Mouse (Mus musculus) liver, adult 2 months (tissue): ENCODE data around the gene Ak3. TPM values are rescaled to one million over a fixed set of nuclear protein-coding genes. Genes with fewer than 3 reads are reported as not detected.

Experiments
- DNase-seq: peaks from one replicate; pipeline ENCODE4 v3.0.0-alpha.2; 2011; ENCODE audit warnings: low read depth, low spot score; ENCODE audit errors: extremely low read depth
- H3K27ac ChIP-seq: fragments of 200-500 bp; replicated peaks from 2 replicates; pipeline ENCODE4 v1.5.1; 2012; ENCODE audit warnings: low read depth, mild to moderate bottlenecking, control low read depth, inconsistent platforms, low read length; ENCODE audit not compliant: insufficient read depth
- H3K27me3 ChIP-seq: fragments of 200-500 bp; 2 replicates; pipeline ENCODE4 v1.6.1; 2012; ENCODE audit warnings: mild to moderate bottlenecking, moderate library complexity, low read length, inconsistent platforms; ENCODE audit not compliant: control insufficient read depth, insufficient read depth
- H3K36me3 ChIP-seq: fragments of 200-500 bp; 2 replicates; pipeline ENCODE4 v1.6.1; 2012; ENCODE audit warnings: low read length, inconsistent platforms; ENCODE audit not compliant: control insufficient read depth, insufficient read depth
- H3K4me1 ChIP-seq: fragments of 200-500 bp; 2 replicates; pipeline ENCODE4 v1.6.1; 2011; ENCODE audit warnings: low read length; ENCODE audit not compliant: control insufficient read depth, insufficient read depth
- H3K4me3 ChIP-seq: fragments of 200-500 bp; 2 replicates; pipeline ENCODE4 v1.5.1; 2011; ENCODE audit warnings: low read depth, mild to moderate bottlenecking, control low read depth, low read length, moderate library complexity; ENCODE audit not compliant: insufficient read depth
- H3K79me2 ChIP-seq: fragments of 200-500 bp; 2 replicates; pipeline ENCODE4 v1.6.1; 2012; ENCODE audit warnings: inconsistent platforms, mild to moderate bottlenecking, low read length, moderate library complexity; ENCODE audit not compliant: control insufficient read depth, insufficient read depth
- H3K9ac ChIP-seq: fragments of 200-500 bp; 2 replicates; pipeline ENCODE4 v1.6.1; 2012; ENCODE audit warnings: low read depth, mild to moderate bottlenecking, control low read depth, inconsistent platforms, low read length
- CTCF ChIP-seq: fragments of 200-500 bp; IDR thresholded peaks from 2 replicates; pipeline ENCODE4 v1.5.1; 2011; ENCODE audit warnings: low read depth, low read length, control low read depth
- POLR2A ChIP-seq: fragments of 200-500 bp; IDR thresholded peaks from 2 replicates; pipeline ENCODE4 v1.6.1; 2011; ENCODE audit warnings: low read length, control low read depth; ENCODE audit not compliant: insufficient read depth; ENCODE audit errors: extremely low read depth
- WGBS: fragments of 180-500 bp; shearing (Covaris S2); methylation state at CpG from one replicate; pipeline ENCODE4 v1.1.7; 2018; 5-methylcytosine and 5-hydroxymethylcytosine counted together
- polyA plus RNA-seq: library from polyadenylated mRNA; depleted of rRNA; stranded (reverse); fragments of >200 nt; gene quantifications from 2 replicates; pipeline ENCODE4 v1.2.3, GENCODE M21; 2012
- total RNA-seq: library from RNA; depleted of rRNA; stranded (reverse); fragments of >200 nt; gene quantifications from 2 replicates; pipeline ENCODE4 v1.2.3, GENCODE M21; 2014

Ak3 gene
- total and polyA plus RNA-seq, 2 experiments: 183 to 241 TPM

GRCm38 (mm10) chr19:29040206-29040605, 7.6 kb downstream of the Ak3 start:
- no peak overlapping the region for H3K9ac ChIP-seq
- H3K27ac ChIP-seq: peak overlapping the region; percentile 59
- WGBS: 18% methylated on average over 4 of the region's 4 CpGs
- no peak overlapping the region for H3K4me3 ChIP-seq
- peaks cover 19% of the 10 kb centered on the region for H3K4me1 ChIP-seq
- TF ChIP-seq CTCF (no peak), POLR2A (no peak)
- H3K27me3 ChIP-seq: no peaks in the 10 kb centered on the region
- DNase-seq: peak; percentile 96
- H3K79me2 ChIP-seq: peaks cover 28% of the 10 kb centered on the region; the same call in 1 of the 2 replicates
- H3K36me3 ChIP-seq: peaks cover 22% of the 10 kb centered on the region

- no peak for TF ChIP-seq CTCF
- Histone ChIP-seq H3K79me2 (peaks cover 31% of the 10 kb centered on the region; the same call in 1 of the 2 replicates), H3K27ac (peak overlapping the region; percentile 59; the same call in 1 of the 2 replicates), H3K9ac (no peak overlapping the region), H3K27me3 (no peaks in the 10 kb centered on the region), H3K4me3 (no peak overlapping the region), H3K4me1 (peaks cover 15% of the 10 kb centered on the region), H3K36me3 (peaks cover 24% of the 10 kb centered on the region)
- no peak for DNase-seq
These were observed 8.4 kb downstream of the Ak3 start for GRCm38 (mm10) chr19:29039334-29039733.

GRCm38 (mm10) chr19:29037541-29037940, 10.2 kb downstream of the Ak3 start:
- no peak for DNase-seq
- Histone ChIP-seq H3K27me3 (no peaks in the 10 kb centered on the region), H3K79me2 (peaks cover 23% of the 10 kb centered on the region; the same call in 1 of the 2 replicates), H3K4me1 (peaks cover 11% of the 10 kb centered on the region), H3K36me3 (peaks cover 26% of the 10 kb centered on the region), H3K27ac (no peak overlapping the region), H3K9ac (no peak overlapping the region), H3K4me3 (no peak overlapping the region)
- TF ChIP-seq CTCF (no peak), POLR2A (no peak)
- WGBS: 61% methylated on average over 10 of the region's 10 CpGs

- DNase-seq: no peak
- no peak for TF ChIP-seq CTCF
- no peak for TF ChIP-seq POLR2A
- peaks cover 18% of the 10 kb centered on the region; the same call in 1 of the 2 replicates for H3K79me2 ChIP-seq
- peaks cover 10% of the 10 kb centered on the region for H3K4me1 ChIP-seq
- WGBS: 90% methylated on average over 5 of the region's 5 CpGs
- H3K27ac ChIP-seq: no peak overlapping the region
- H3K9ac ChIP-seq: no peak overlapping the region
- no peaks in the 10 kb centered on the region for H3K27me3 ChIP-seq
- H3K36me3 ChIP-seq: peaks cover 29% of the 10 kb centered on the region
- H3K4me3 ChIP-seq: no peak overlapping the region
These were observed 10.7 kb downstream of the Ak3 start for GRCm38 (mm10) chr19:29037026-29037425.

GRCm38 (mm10) chr19:29032662-29033061, 15.1 kb downstream of the Ak3 start:
- peaks cover 33% of the 10 kb centered on the region for H3K36me3 ChIP-seq
- TF ChIP-seq POLR2A: no peak
- TF ChIP-seq CTCF: no peak
- peaks cover 20% of the 10 kb centered on the region for H3K4me1 ChIP-seq
- H3K9ac ChIP-seq: no peak overlapping the region
- no peaks in the 10 kb centered on the region for H3K27me3 ChIP-seq
- H3K27ac ChIP-seq: no peak overlapping the region
- DNase-seq: no peak
- H3K4me3 ChIP-seq: no peak overlapping the region
- H3K79me2 ChIP-seq: peaks cover 31% of the 10 kb centered on the region

GRCm38 (mm10) chr19:29031788-29032187, 16.0 kb downstream of the Ak3 start:
- Histone ChIP-seq H3K4me1 (peaks cover 21% of the 10 kb centered on the region), H3K4me3 (no peak overlapping the region), H3K36me3 (peaks cover 26% of the 10 kb centered on the region), H3K9ac (no peak overlapping the region), H3K79me2 (peaks cover 27% of the 10 kb centered on the region), H3K27me3 (no peaks in the 10 kb centered on the region), H3K27ac (peak overlapping the region; percentile 49; the same call in 1 of the 2 replicates)
- WGBS: 31% methylated on average over 3 of the region's 3 CpGs
- DNase-seq: peak; percentile 96
- TF ChIP-seq CTCF: no peak
- TF ChIP-seq POLR2A: no peak
